Mouse (Mus musculus) R1 (cell line): ENCODE measurements around the gene Dazap2.

Experiments
- DNase-seq: peaks from one replicate; pipeline ENCODE4 v3.0.0-alpha.2; 2018; ENCODE audit warnings: low read depth, low spot score

Dazap2 gene

GRCm38 (mm10) chr15:100614996-100615824, at the start of gene Dazap2:
TSS of gene Dazap2 (plus strand) at chr15:100615349.
- peak; percentile 97 for DNase-seq

- DNase-seq = no peak
Measured at GRCm38 (mm10) chr15:100566531-100566930, 48.6 kb upstream of the Dazap2 start.

- no peak for DNase-seq
Measured at GRCm38 (mm10) chr15:100569239-100569638, 45.9 kb upstream of the Dazap2 start.

- DNase-seq = no peak
Measured at GRCm38 (mm10) chr15:100573946-100574345, 41.2 kb upstream of the Dazap2 start.

- no peak for DNase-seq
Measured at GRCm38 (mm10) chr15:100574378-100574777, 40.8 kb upstream of the Dazap2 start.

GRCm38 (mm10) chr15:100575366-100575765, 39.8 kb upstream of the Dazap2 start:
- no peak for DNase-seq

- DNase-seq = no peak
Measured at GRCm38 (mm10) chr15:100576392-100576791, 38.8 kb upstream of the Dazap2 start.

- DNase-seq = no peak
Measured at GRCm38 (mm10) chr15:100576810-100577209, 38.3 kb upstream of the Dazap2 start.

- no peak for DNase-seq
Measured at GRCm38 (mm10) chr15:100577972-100578371, 37.2 kb upstream of the Dazap2 start.

GRCm38 (mm10) chr15:100580108-100580507, 35.0 kb upstream of the Dazap2 start:
- no peak for DNase-seq

GRCm38 (mm10) chr15:100585931-100586330, 29.2 kb upstream of the Dazap2 start:
- DNase-seq = no peak

GRCm38 (mm10) chr15:100587166-100587565, 28.0 kb upstream of the Dazap2 start:
- no peak for DNase-seq

- DNase-seq = no peak
Measured at GRCm38 (mm10) chr15:100588297-100588696, 26.9 kb upstream of the Dazap2 start.

- DNase-seq = no peak
Measured at GRCm38 (mm10) chr15:100590436-100590835, 24.7 kb upstream of the Dazap2 start.

GRCm38 (mm10) chr15:100592817-100593216, 22.3 kb upstream of the Dazap2 start:
- no peak for DNase-seq

- no peak for DNase-seq
Measured at GRCm38 (mm10) chr15:100598287-100598882, 16.8 kb upstream of the Dazap2 start.

GRCm38 (mm10) chr15:100598883-100599275, 16.3 kb upstream of the Dazap2 start:
- DNase-seq = peak; percentile 67

- no peak for DNase-seq
Measured at GRCm38 (mm10) chr15:100599276-100600046, 15.7 kb upstream of the Dazap2 start, which contains the start of gene Pou6f1. TSS of gene Pou6f1 (minus strand) at chr15:100599984.

- DNase-seq = peak; percentile 81
Measured at GRCm38 (mm10) chr15:100600047-100600695, 15.0 kb upstream of the Dazap2 start.

GRCm38 (mm10) chr15:100600696-100601272, 14.4 kb upstream of the Dazap2 start:
- DNase-seq = no peak

- no peak for DNase-seq
Measured at GRCm38 (mm10) chr15:100601669-100602068, 13.5 kb upstream of the Dazap2 start.
